Comparison of ENCODE assay signal across 14 mouse cellular contexts in genomic region chr1:35452441-35453107, GRCm38 (mm10).
"Had no signal": no experiment of that assay in that cellular context is flagged by ENCODE, and none has a peak within 500 bp of the region (broad histone marks: within the 10 kb centered on the region; RNA-seq: fewer than 3 reads in every experiment).

No protein-coding gene starts in this region.

- ATAC-seq: liver, embryonic 12.5 days had no signal

- H3K27ac ChIP-seq: kidney, postnatal 0 days; limb, embryonic 15.5 days; liver, embryonic 12.5 days; midbrain, embryonic 12.5 days; stomach, embryonic 15.5 days had no signal

- H3K4me1 ChIP-seq: limb, embryonic 15.5 days; liver, embryonic 12.5 days; megakaryocyte, embryonic 14.5 days; midbrain, embryonic 12.5 days; stomach, embryonic 15.5 days had no signal

- H3K9ac ChIP-seq: limb, embryonic 15.5 days; liver, embryonic 12.5 days; lung, embryonic 14.5 days; midbrain, embryonic 12.5 days; stomach, embryonic 15.5 days had no signal

- H3K4me2 ChIP-seq: limb, embryonic 15.5 days; liver, embryonic 12.5 days; lung, embryonic 14.5 days; midbrain, embryonic 12.5 days; stomach, embryonic 15.5 days had no signal

- H3K27me3 ChIP-seq: limb, embryonic 15.5 days; liver, embryonic 12.5 days; megakaryocyte, embryonic 14.5 days; midbrain, embryonic 12.5 days; stomach, embryonic 15.5 days had no signal

- H3K36me3 ChIP-seq: limb, embryonic 15.5 days; liver, embryonic 12.5 days; midbrain, embryonic 12.5 days; stomach, embryonic 15.5 days had no signal

- DNase-seq: layer of hippocampus, adult 9-11 months; layer of hippocampus, postnatal 36 days; lung, embryonic 14.5 days; lung, postnatal 10 days; lung, postnatal 4 days; retina, postnatal 1 day; thymus, postnatal 4 days had no signal

- H3K4me3 ChIP-seq: limb, embryonic 15.5 days; liver, embryonic 12.5 days; midbrain, embryonic 12.5 days; myocyte; stomach, embryonic 15.5 days had no signal

- H3K9me3 ChIP-seq: limb, embryonic 15.5 days; liver, embryonic 12.5 days; midbrain, embryonic 12.5 days; stomach, embryonic 15.5 days had no signal
